Mouse (Mus musculus) right cerebral cortex, postnatal 10 days (tissue): Measurements from ENCODE around the gene Zbtb48.

Experiments
- DNase-seq, 2 experiments: peaks; one replicate each; pipeline ENCODE4 v3.0.0; 2021; ENCODE audit warnings: low spot score in 2 of 2

Zbtb48 gene

DNA sequence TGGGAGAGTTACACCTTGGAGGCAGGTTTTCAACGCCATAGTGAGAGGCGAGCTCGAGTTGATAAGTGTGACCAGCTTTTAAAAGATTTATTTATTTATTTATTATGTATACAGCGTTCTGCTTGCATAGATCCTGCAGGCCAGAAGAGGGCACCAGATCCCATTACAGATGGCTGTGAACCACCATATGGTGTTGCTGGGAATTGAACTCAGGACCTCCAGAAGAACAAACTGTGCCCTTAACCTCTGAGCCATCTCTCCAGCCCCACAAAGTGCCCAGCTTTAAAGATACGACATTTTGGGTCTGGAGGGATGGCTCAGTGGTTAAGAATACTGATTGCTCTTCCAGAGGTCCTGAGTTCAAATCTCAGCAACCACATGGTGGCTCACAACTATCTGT lies 1.6 kb upstream of the Zbtb48 start:
- no peak for DNase-seq

DNA sequence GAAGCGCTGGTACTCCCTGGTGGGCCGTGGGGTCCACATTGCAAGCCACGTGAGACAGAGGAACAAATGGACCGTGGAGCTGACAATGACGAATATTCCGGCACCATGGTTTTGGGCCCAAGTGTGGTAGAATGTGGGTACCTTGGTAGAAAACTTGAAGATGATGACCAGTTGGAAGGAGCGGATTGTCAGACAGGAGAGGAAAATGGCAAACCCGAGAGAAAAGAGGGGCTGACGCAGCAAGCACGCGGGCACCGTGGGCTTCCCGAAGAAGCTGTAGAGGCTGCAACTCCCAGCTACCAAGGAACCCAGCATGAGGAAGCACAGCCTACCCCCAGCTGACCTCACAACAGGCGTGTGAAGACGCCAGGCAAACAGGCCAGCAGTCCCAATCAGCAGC lies 985 bp upstream of the Zbtb48 start:
- no peak for DNase-seq

DNA sequence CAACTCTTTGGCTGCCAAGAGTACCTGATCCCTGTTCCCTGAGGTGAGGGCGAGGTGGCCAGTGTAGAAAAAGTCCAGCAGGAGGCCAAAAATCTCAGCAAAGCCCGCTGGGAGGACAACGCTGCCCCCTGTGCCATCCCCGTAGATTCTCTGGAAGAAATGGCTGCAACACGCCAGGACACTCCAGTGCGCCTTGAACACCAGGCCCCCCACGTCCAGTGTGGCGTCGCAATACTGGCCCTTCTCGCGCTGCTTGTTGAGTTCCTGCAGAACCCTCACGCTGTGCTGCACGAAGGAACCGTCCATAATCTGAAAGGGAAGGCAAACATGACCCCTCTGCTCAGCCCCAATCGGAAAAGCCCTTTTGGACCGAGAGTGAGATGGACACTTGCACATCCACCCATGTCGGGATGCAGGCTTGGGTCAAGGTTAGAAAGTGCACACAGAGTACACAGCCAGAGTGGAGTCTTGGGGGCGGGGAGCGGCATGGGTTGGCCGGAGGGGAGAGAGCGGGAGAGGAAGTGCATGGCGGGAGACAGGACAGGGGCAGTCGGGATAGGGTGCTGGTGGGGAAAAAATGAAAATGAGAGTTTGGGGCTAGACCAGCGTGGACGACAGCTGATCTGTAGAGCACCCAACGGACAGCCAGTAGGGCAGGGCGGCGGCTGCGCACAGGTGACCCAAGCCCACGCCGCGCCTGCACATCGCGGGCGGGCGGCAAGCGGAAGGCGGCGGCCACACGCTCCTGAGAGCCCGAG lies 541 bp downstream of the Zbtb48 start:
- DNase-seq = no peak

DNA sequence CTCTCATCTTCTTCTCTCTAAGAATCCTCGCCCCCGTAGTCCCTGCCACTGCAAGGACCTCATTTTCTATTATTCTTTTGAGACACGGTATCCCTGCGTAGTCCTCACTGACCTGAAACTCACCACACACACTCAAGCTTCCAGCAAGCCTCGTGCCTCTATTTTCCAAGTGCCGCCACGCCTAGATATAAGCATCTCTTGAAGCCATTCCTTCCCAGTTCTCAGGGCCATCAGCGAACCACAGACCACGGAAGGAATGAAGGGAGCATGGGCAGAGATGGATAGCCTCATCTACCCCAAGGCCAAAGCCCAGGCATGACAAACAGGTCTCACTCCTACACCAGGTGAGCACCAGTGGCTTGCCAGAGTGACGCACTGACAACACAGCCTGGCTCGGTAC lies 2.9 kb downstream of the Zbtb48 start:
- no peak for DNase-seq

DNA sequence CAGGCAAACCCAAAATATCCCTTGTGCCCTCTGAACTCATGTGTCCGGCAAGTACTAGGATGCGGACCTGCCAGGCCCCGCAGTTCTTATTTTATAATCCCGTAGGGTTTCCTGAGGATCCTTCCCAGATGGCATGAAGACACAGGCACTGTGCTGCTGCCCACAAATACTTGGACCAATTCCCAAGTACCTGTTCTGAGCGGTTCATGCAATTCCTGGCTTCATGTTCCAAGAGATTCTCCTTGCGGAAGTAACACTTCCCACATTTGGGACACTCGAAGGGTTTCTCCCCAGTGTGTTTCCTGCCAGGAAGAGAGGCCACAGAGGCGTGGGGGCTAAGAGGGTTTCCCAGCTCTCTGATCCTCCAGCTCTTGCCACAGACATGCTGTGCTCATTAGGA lies 5.0 kb downstream of the Zbtb48 start:
- no peak for DNase-seq

DNA sequence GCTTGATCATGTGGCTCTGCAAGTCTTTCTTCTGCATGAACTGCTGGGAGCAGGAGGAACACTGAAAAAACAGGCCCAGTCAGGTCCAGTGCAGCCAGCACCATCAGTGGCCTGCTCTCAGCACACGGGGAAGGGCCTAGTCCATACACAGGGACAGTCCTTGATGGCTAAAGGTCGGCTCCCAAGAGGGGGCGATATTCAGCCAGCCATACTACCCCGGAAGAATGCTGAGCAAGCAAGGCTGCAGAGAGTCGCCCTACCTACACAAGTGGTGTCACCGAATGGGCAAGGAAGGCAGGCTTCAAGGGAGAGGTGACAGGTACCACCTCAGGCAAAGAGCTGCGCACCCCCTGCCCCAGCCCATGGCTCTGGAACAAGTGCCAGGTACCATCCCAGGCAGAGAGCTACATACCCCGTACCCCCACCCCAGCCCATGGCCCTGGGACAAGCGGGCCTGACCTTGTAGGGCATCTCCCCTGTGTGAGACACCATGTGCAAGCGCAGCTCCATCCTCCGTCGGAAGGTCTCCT lies 5.8 kb downstream of the Zbtb48 start:
- no peak for DNase-seq

DNA sequence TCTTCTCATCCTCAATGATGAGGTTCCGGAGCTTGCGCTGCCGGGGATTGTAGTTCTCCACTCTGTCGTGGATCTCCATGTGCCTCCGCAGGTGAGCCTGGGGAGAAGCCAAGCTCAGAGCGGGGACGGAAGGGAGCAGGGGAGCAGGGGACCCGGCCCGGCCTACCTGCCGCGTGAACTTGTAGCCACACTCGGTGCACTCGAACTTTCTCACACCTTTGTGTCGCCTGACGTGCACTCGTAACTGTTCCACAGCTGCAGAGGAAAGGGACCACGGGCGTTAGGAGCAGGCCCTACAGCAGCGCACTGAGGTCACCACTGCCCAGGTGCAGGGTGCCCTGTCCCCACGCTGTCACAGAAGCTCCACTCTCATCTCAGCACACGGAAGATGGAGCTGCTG lies 7.4 kb downstream of the Zbtb48 start:
- DNase-seq = no peak

DNA sequence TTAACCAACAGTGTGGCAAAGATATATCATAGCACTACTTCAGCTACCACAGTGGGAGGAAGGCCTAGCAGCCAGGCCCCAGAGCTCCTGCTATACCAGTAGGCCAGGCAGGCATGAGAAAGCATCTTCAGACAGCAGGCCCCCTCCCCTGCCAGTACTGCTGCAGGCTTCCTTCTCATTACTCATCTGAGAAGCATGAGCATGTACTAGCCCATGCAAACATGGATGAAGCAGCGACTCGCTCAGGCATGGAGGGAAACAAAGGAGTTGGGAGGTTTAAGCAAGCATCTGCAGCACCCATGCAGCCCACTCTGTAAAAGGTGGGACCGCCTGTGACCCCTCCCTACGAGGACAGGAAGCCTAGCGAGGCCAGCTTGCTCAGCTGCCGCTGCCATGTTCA lies 8.4 kb downstream of the Zbtb48 start:
- DNase-seq = no peak

DNA sequence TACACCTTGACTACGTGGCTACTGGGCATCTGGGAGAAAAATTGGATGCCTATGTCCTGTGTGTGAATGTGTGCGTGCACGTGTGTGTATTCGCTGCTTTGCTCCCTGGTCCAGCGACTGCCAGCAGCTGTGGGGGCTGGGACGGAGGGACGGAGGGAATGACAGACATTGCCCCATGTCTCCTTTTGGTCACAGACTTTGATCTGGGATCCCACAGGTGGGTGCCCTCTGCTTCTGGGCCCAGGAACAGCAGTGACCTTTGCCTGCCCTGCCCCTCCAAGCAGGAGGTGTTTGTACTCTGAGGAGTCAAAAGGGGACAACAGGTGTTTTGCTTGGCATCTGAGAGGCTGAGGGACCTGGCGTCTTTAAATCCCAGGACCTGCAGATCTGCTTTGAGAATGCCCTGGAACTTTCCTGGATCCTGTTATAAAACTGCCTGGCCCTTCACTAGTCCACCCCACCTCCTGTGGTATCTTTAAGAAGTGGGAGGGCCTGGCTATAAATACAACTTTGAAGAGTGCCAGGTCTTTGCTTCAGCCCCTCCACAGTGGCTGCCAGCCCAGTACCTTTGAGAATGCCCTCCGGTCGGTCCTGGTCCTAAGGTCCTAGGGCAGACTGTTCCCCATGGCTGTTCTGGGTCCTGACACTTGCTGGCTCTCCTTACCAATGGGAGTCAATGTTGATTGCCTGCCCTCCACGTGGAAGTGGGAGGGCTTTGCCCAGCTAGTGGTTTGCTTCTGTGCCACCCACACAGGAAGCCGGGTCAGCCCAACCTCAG lies 14.2 kb downstream of the Zbtb48 start:
- no peak for DNase-seq

DNA sequence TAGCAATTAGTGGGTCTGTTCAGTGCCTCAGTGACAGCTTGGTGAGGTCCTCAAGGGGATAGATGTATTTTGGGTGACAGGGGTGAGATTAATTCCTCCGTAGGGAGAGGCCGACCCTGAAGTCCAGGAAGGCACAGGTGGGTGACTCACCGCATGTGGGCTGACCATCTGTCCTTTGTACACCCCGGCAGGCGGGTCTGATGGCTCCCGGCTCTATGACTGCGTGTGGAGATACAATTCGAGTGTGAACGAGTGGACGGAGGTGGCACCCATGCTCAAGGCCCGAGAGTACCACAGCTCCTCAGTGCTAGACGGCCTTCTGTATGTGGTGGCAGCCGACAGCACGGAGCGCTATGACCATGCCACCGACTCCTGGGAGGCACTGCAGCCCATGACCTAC lies 15.4 kb downstream of the Zbtb48 start:
- DNase-seq = no peak

DNA sequence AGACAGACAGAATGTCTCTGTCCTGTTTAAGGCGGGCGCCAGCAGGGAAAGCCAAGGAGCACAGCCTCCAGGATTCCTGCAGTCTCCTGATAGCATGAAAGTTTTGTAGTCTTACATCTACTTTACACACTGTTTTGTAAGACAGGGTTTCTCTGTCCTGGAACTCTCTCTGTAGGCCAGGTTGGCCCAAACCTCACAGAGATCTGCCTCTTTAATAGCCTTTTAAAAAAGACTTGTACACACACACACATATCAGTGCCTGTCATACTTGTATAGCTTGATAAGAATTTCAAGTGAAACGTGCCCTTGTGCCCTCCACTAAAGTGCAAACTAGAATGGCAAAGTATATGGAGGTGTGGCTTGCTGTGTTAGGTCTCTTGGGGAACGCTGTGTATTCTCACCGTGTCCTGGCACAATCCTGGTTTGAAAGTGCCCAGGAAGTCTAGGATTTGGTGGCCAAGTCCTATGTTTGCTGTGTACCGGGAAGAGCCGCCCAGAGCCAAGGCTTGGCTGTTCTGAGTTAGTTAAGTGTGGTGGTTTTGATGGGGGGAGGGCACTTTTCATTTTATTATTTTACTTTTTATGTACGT lies 16.2 kb downstream of the Zbtb48 start:
- no peak for DNase-seq

DNA sequence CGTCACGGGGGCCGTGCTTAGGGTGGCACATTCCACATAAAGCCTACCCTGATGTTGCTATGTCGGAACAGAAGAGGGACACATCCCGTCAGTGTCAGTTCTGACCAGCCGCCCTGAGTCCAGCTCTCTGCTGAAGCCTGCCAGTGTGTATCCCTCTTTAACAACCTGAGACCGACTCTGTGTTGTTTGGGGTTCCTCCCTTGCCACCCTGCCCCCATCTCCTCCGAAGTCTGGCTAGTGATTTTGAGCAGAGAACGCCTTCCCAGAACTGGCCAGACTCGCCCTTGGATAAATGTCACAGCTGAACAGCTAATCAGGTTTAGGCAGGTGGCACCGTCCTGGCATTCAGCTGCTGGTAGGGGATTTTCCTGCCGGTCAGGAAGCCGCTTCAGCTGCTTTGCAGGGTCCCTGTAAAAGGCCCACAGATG lies 16.8 kb downstream of the Zbtb48 start:
- no peak for DNase-seq

DNA sequence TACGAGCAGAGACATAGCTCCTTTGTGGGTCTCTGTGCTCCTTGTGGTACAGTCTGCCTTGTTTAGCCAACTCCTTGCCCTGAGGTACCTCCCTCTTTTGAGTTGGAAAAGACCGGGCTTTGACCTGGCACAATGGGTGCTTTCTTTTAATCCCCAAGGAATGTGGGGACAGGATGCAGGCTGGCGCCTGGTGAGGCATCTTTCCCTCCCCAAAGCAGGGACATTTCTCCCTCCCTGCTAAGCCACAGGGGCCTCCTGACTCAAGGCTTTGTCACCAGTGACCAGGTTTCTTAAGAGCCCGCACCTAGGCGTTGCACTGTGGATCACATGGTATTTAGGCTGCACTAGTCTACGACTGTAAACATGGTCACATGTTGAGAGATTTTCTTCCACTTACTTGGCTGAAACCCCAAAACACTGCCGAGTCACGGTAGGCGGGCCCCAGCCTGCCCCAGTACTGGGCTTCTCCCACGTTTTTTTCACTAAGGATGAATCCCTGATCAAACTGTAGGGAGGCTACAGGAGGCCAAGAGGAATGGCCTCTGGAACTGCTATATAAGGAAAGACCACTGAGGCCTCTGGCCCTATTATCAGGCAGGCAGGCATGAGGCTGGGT lies 17.3 kb downstream of the Zbtb48 start:
- no peak for DNase-seq

DNA sequence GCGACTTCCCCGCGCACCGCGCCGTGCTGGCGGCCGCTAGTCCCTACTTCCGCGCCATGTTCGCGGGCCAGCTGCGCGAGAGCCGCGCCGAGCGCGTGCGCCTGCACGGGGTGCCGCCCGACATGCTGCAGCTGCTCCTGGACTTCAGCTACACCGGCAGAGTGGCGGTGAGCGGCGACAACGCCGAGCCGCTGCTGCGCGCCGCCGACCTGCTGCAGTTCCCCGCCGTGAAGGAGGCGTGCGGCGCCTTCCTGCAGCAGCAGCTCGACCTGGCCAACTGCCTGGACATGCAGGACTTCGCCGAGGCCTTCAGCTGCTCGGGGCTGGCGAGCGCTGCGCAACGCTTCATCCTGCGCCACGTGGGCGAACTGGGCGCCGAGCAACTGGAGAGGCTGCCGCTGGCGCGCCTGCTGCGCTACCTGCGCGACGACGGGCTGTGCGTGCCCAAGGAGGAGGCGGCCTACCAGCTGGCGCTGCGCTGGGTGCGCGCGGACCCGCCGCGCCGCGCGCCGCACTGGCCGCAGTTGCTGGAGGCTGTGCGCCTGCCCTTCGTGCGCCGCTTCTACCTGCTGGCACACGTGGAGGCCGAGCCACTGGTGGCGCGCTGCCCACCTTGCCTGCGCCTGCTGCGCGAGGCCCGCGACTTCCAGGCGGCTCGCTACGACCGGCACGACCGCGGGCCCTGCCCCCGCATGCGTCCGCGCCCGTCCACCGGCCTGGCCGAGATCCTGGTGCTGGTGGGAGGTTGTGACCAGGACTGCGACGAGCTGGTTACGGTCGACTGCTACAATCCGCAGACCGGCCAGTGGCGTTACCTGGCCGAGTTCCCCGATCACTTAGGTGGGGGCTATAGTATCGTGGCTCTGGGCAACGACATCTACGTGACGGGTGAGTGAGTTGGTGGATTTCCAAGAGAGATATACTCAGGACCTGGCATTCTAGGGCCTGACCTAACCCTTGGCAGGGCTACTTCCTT lies 18.1 kb downstream of the Zbtb48 start:
- peak; percentile 84 to 87 for DNase-seq

DNA sequence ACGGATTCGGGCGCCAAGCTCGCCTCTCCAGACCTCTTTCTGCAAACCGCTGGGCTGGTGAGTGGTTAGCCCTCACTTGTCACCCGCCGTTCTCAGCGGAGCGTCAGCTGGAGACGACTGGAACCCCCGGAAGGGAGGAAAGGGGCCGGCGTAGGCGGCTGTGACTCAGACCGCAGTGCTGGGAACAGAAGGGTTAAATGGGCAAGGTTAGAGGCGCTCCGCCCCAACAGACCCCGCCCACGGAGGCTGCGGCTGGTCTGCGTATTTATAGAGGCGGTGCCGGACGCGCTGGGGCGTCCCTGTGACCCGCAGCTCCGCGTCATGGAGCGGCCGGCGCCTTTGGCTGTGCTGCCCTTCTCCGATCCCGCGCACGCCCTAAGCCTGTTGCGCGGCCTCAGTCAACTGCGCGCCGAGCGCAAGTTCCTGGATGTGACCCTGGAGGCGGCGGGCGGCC lies 18.8 kb downstream of the Zbtb48 start, which contains the start of gene Klhl21:
Gene Klhl21 (plus strand): TSS at position 182 of the 454 bp plus-strand sequence.
- DNase-seq = peak; percentile 95

DNA sequence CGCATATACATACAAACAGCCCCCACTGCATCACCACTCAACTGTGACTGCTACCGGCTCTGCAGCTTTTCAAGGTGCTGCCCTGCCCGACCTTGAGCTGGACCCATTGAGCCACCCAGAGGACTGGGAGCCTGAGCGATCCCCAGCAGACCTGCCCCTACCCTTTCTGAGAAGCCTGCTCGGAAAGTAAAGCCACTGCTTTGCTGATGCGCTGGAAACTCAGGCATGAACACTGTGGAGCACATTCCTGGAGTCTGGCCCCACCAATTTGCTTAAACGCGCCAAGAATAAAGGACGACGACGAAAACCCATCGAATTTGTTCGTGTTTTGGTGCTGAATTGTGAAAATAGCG lies 19.3 kb downstream of the Zbtb48 start:
- no peak for DNase-seq

DNA sequence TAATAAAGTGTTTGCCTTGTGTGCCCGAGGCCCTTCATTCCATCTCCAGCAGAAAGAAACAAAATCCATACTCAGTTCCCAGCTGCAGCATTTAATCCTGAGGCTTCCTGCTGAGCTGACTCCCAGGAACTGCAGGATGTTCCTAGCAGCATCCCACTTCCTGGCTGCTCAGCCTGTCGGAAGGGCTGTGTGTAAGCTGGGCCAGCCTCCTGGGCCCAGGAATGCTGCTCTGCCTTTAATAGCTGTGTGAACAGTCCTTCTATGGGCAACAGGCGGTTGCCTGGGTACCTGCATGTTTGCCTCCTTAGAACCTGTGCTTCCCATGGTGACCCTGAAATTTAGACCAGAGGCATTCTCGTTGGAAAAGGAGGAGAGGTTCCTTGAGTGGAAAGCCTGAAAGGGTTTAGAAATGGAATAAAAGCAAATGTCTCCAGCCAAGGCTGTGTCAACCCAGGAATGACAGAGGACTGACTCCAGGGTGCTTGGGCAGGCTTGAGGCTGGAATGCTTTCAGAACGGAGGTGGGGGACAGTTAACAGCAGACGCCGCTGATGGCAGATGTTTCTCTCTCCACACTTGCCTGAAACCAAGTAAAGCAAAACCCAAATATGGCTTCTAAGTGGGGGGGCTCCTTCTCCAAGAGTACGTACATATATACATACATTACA lies 19.9 kb downstream of the Zbtb48 start:
- no peak for DNase-seq

DNA sequence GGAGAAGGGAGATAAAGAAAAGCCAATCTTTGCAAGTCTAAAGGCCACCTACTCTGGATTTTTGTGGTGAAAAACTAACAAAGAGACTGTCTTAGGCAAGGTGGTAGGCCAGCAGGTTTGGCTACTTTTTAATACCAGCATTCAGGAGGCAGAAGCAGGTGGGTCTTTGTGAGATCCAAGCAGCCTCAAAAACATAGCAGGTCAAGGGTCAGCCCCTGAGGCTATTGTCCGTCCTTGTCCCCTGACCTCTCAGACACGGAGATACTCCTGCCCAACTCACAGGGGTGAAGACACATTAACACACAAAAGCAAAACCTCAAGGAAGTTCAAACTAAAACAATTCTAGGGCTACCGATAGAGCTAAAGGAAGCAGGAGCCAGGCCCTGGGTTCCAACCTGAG lies 20.7 kb downstream of the Zbtb48 start:
- DNase-seq = no peak

DNA sequence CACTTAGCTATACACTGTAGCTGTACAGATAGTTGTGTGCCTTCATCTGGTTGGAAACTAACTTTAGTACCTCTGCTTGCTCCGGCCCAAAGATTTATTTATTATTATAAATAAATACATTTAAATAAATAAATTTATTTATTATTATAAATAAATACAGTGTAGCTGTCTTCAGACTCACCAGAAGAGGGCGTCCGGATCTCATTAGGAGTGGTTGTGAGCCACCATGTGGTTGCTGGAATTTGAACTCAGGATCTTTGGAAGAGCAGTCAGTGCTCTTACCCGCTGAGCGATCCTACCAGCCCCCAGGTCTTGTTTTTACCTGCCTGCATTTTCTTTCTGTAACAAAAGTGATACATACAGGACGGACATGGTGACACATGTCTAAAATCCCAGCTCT lies 21.3 kb downstream of the Zbtb48 start:
- no peak for DNase-seq

DNA sequence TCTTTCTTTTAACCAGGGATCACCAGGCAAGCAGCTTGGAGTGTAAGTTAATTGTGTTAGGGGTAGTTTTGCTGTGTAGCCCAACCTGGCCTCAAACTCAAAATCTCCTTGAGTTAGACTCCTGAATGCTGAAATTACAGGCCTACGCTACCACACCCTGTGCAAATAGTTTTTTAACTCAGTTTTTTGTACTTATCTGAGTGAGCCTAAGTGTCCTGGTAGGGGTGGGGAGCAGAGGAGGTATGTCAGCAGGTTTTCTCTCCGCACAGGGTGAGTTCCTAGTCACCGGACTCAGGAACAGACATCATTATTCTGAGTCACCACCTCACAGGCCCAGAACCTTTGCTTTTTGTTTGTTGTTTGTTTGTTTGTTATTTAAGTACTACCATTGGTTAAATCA lies 25.4 kb downstream of the Zbtb48 start:
- no peak for DNase-seq
